Mouse (Mus musculus) intestine, embryonic 14.5 days (tissue): ENCODE data around the gene Sprr3. TPM values are rescaled to one million over a fixed set of nuclear protein-coding genes. Genes with fewer than 3 reads are reported as not detected.

Source experiments
- ATAC-seq: fragments of 200-750 bp; cut with Nextera tagmentation; replicated peaks from 2 replicates; pipeline ENCODE4 v1.8.0; 2017; ENCODE audit warnings: low read depth, moderate number of reproducible peaks, moderate TSS enrichment, moderate library complexity; ENCODE audit not compliant: low FRiP score, low TSS enrichment
- DNase-seq: peaks from one replicate; pipeline ENCODE4 v3.0.0-alpha.2; 2018; ENCODE audit warnings: low spot score
- H3K27ac ChIP-seq: fragments of 300-500 bp; sonication (generic); 2 replicates; pipeline ENCODE4 v1.5.1; 2014; ENCODE audit warnings: low read depth, mild to moderate bottlenecking, control low read depth
- H3K27me3 ChIP-seq: fragments of 300-500 bp; sonication (generic); replicated peaks from 2 replicates; pipeline ENCODE4 v1.6.1; 2014; ENCODE audit warnings: low read length, control low read depth; ENCODE audit not compliant: control insufficient read depth, insufficient read depth
- H3K36me3 ChIP-seq: fragments of 300-500 bp; sonication (generic); 2 replicates; pipeline ENCODE4 v1.6.1; 2014; ENCODE audit warnings: low read length, control low read depth; ENCODE audit not compliant: control insufficient read depth, insufficient read depth
- H3K4me1 ChIP-seq: fragments of 300-500 bp; sonication (generic); replicated peaks from 2 replicates; pipeline ENCODE4 v1.6.1; 2014; ENCODE audit warnings: low read length, control low read depth, mixed read lengths; ENCODE audit not compliant: control insufficient read depth, insufficient read depth
- H3K4me2 ChIP-seq: fragments of 300-500 bp; sonication (generic); 2 replicates; pipeline ENCODE4 v1.6.1; 2014; ENCODE audit warnings: low read length
- H3K4me3 ChIP-seq: fragments of 300-500 bp; sonication (generic); 2 replicates; pipeline ENCODE4 v1.5.1; 2014; ENCODE audit warnings: low read depth, low read length, control low read depth, mixed read lengths
- H3K9ac ChIP-seq: fragments of 300-500 bp; sonication (generic); 2 replicates; pipeline ENCODE4 v1.6.1; 2014; ENCODE audit warnings: mild to moderate bottlenecking, low read length
- H3K9me3 ChIP-seq: fragments of 300-500 bp; sonication (generic); 2 replicates; pipeline ENCODE4 v1.6.1; 2016; ENCODE audit warnings: low read length, control low read depth; ENCODE audit not compliant: control insufficient read depth
- WGBS: fragments of 180-500 bp; shearing (Covaris S2); extraction: QIAGEN DNeasy Blood & Tissue Kit; methylation state at CpG from one replicate; pipeline ENCODE4 v1.1.7; 2014; 5-methylcytosine and 5-hydroxymethylcytosine counted together
- polyA plus RNA-seq: library from polyadenylated mRNA; unstranded; fragments of >200 nt; fragmentation: Nextera tagmentation; extraction: Ambion mirVana; gene quantifications from 2 replicates; pipeline ENCODE4 v1.2.1, GENCODE M21; 2014

Sprr3 gene
- polyA plus RNA-seq, 1 experiment from 2014 or later = not detected

DNA sequence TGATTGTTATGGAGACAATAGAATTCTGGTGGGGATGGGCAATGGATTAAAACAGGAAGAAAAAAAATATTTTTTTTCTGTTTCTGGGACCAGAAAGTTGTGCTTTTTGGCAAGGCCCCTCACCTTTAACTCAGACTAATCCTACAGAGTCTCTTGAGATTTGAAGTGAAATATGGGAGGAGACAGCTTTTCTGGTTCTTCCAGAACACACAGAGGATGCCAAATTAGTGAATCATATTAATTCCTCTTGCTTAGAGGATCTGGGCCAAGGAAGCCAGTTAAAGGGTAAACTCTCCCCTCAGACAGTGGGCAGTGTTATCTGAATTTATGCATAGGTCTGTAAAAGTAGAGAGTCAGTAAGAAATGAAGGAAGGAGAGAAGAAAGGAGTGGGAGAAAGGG is 8.9 kb upstream of the Sprr3 start:
- Histone ChIP-seq H3K27me3 (no peaks in the 10 kb centered on the region), H3K36me3 (no peaks in the 10 kb centered on the region), H3K4me1 (no peaks in the 10 kb centered on the region), H3K4me2 (no peak overlapping the region), H3K4me3 (no peak overlapping the region), H3K9me3 (no peaks in the 10 kb centered on the region), H3K9ac (no peak overlapping the region), H3K27ac (no peak overlapping the region)
- DNase-seq = no peak
- ATAC-seq = no peak

DNA sequence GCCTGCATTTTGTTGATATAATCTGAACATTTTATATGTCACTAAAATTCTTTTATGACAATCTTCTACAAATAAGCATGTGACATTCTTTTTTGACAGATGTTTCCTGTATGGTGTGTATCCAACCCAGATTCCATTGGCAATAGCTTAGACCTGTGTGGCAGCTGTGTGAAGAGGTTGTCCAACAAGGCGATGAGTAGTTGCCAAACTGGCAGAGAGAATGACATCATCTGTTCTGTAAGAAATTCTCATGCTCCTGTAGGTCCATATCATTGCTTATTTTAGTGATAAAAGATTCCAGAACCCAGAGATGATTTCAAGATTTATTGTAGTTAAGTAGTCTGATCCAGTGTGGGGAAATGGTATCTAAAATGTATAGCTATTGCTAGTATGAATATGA is 8.1 kb upstream of the Sprr3 start:
- H3K4me1 ChIP-seq = no peaks in the 10 kb centered on the region
- H3K4me2 ChIP-seq = no peak overlapping the region
- H3K4me3 ChIP-seq = no peak overlapping the region
- 70% methylated on average over 1 of the region's 1 CpGs for WGBS
- no peak overlapping the region for H3K9ac ChIP-seq
- ATAC-seq = no peak
- no peaks in the 10 kb centered on the region for H3K27me3 ChIP-seq
- H3K36me3 ChIP-seq = no peaks in the 10 kb centered on the region
- no peak for DNase-seq
- no peak overlapping the region for H3K27ac ChIP-seq
- no peaks in the 10 kb centered on the region for H3K9me3 ChIP-seq

DNA sequence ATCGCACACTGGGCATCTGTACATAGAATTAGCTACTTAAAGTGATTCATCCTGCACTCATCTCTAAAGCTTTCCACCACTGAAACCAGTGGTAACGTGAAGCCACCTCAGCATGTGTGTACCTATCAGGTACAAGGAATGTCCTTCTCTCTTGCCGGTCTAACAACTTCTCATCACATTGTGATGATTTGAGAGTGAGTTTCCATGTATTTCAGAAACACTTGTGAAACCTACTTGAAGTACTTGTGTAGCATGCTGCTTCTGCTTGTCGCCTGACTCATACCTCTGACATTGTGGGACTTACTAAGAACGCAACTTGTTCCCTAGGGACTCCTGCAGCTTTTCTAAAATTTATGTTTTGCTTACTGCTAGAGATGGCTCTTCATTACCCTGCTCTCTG is 3.4 kb downstream of the Sprr3 start:
- Histone ChIP-seq H3K4me2 (no peak overlapping the region), H3K36me3 (no peaks in the 10 kb centered on the region), H3K4me3 (no peak overlapping the region), H3K9ac (no peak overlapping the region), H3K4me1 (no peaks in the 10 kb centered on the region), H3K27ac (no peak overlapping the region), H3K27me3 (no peaks in the 10 kb centered on the region), H3K9me3 (no peaks in the 10 kb centered on the region)
- ATAC-seq (no peak), DNase-seq (no peak)
- WGBS = 75% methylated on average over 5 of the region's 5 CpGs

DNA sequence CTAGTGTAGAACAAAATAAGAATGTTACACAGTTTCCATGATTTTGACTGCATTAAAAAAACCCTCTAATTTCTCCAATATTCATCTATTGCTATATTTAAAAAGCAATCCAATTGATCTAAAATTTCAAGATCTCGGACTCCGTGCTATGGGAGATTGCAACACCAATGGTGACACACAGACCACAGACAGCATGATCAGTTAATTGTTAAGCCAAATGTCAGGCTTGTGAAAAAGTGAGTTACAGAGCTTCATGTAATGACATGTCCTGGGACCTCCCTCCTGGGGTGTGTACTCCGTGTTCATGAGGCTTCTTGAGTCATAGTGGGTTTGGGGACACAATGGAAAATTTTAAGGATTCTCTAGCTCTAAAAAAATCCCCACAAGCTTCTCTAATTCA is 18.3 kb downstream of the Sprr3 start:
- H3K4me2 ChIP-seq = no peak overlapping the region
- H3K36me3 ChIP-seq = no peaks in the 10 kb centered on the region
- no peaks in the 10 kb centered on the region for H3K9me3 ChIP-seq
- DNase-seq (no peak), ATAC-seq (no peak)
- H3K9ac ChIP-seq = no peak overlapping the region
- H3K27me3 ChIP-seq = no peaks in the 10 kb centered on the region
- H3K4me3 ChIP-seq = no peak overlapping the region
- 88% methylated on average over 3 of the region's 3 CpGs for WGBS
- H3K27ac ChIP-seq = no peak overlapping the region
- no peaks in the 10 kb centered on the region for H3K4me1 ChIP-seq

DNA sequence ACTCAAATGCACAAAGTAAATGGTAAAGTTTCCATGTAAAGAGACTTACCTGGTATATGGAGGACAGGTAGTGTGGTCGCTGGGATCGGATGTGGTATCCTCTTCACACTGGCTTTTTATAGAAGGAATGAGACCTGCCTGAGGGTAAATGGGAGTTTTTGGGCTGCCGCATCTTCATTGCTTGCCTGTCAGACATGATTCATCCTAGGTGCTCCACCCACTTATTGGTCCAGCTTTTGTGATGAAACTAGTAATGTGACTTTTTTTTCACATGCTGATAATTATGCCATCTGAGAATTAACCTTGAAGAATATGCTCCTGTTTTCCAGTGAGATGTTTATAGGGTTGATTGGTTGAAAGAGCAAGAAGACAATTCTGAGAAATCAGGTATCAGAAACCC is 19.8 kb downstream of the Sprr3 start, which contains the start of gene Sprr1b:
Gene Sprr1b, minus strand, starts transcription at position 101 of the 400 bp plus-strand sequence.
- Histone ChIP-seq H3K4me2 (no peak within 1 kb of the TSS), H3K36me3 (no peaks in the 10 kb centered on the region), H3K9ac (no peak within 1 kb of the TSS), H3K4me1 (no peaks in the 10 kb centered on the region), H3K9me3 (no peaks in the 10 kb centered on the region), H3K4me3 (no peak within 1 kb of the TSS), H3K27me3 (no peaks in the 10 kb centered on the region), H3K27ac (no peak within 1 kb of the TSS)
- ATAC-seq = no peak
- WGBS = 89% methylated on average over 3 of the region's 3 CpGs
- no peak for DNase-seq

DNA sequence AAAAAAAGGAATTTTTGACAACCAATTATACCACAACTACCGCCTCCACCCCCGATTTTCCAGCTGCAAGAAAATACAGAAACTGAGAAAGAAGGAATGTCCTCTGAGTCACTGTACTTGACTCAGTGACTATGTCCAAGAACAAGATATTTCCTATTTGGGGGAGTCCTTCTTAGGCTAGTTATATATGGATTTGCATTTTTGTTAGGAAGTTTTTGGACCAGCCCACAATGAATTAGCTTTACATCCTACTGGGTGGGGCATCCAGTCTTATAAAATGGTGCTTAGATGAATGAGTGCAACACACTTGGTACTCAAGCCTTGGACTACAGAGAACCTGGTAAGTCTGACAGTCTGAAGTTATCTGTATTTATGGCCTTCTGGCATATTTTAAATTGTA is 26.2 kb downstream of the Sprr3 start, which contains the start of gene Sprr2k:
Gene Sprr2k, plus strand, starts transcription at position 301 of the 400 bp plus-strand sequence.
- H3K9ac ChIP-seq = no peak within 1 kb of the TSS
- ATAC-seq (no peak), DNase-seq (no peak)
- H3K4me1 ChIP-seq = no peaks in the 10 kb centered on the region
- no peak within 1 kb of the TSS for H3K4me3 ChIP-seq
- H3K9me3 ChIP-seq = no peaks in the 10 kb centered on the region
- no peak within 1 kb of the TSS for H3K4me2 ChIP-seq
- H3K27me3 ChIP-seq = no peaks in the 10 kb centered on the region
- WGBS = 82% methylated on average over 2 of the region's 2 CpGs
- no peak within 1 kb of the TSS for H3K27ac ChIP-seq
- no peaks in the 10 kb centered on the region for H3K36me3 ChIP-seq

DNA sequence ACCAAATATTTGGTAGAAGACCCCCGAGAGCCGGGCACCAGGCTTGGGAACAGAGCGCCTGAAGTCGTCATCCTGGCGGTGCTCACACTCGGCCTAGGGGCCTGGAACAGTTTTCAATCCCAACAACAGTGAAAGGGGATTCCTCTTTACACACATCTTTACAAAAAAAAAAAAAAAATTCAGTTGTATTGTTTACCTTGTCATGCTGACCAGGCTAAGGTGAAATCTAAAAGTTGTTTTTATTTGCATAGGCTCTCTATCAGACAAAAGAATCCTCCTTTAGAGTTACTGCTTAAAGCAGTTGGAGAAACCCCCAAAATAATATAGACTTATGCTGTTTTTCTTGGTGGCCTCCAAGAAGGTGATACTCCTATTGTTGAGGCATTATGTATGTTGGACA is 29.2 kb downstream of the Sprr3 start, which contains the start of gene Gm9774:
Gene Gm9774, minus strand, starts transcription at position 101 of the 400 bp plus-strand sequence.
- ATAC-seq (no peak), DNase-seq (no peak)
- 93% methylated on average over 6 of the region's 6 CpGs for WGBS
- no peaks in the 10 kb centered on the region for H3K4me1 ChIP-seq
- no peak within 1 kb of the TSS for H3K9ac ChIP-seq
- H3K27ac ChIP-seq = no peak within 1 kb of the TSS
- no peaks in the 10 kb centered on the region for H3K27me3 ChIP-seq
- H3K9me3 ChIP-seq = no peaks in the 10 kb centered on the region
- no peaks in the 10 kb centered on the region for H3K36me3 ChIP-seq
- H3K4me3 ChIP-seq = no peak within 1 kb of the TSS
- no peak within 1 kb of the TSS for H3K4me2 ChIP-seq

DNA sequence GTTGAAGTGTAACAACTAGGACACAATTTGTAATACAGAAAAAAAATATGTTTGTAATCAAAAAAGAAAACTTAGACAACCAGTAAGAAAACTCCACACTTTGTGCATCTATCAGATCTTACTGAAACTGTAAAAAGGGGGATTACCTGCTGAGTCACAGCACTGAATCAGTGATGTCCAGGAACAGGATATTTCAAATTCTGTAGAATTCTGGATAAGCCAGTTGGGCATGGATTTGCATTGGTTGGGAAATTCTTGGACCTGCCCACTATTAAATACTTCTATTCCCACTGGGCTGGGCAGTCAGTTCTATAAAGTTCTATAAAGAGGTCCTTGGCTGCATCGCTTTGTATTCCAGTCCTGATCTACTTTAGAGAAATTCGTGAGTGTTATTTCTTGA is 40.7 kb downstream of the Sprr3 start, which contains the start of gene Sprr2j-ps:
Gene Sprr2j-ps, plus strand, starts transcription at position 301 of the 400 bp plus-strand sequence.
- H3K4me1 ChIP-seq = no peaks in the 10 kb centered on the region
- H3K27ac ChIP-seq = no peak within 1 kb of the TSS
- H3K9me3 ChIP-seq = no peaks in the 10 kb centered on the region
- H3K9ac ChIP-seq = no peak within 1 kb of the TSS
- no peak within 1 kb of the TSS for H3K4me3 ChIP-seq
- ATAC-seq (no peak), DNase-seq (no peak)
- H3K4me2 ChIP-seq = no peak within 1 kb of the TSS
- no peaks in the 10 kb centered on the region for H3K36me3 ChIP-seq
- WGBS = 89% methylated on average over 2 of the region's 2 CpGs
- no peaks in the 10 kb centered on the region for H3K27me3 ChIP-seq

DNA sequence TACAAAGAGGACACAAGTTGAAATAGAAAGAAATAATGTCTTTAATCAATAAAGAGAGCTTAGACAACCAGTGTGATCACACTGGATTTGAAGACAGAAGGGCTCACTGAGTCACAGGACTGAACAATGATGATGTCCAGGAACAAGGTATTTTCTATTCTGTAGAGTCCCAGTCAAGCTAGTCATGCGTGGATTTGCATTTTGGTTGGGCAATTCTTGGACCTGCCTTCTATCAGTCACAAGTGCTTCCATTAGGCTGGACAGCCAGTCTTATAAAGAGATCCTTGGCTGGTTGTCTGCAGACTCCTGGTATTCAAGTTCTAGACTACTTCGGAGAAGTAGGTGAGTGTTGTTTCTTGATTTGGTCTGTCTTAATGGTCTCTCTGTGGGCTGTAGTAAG is 50.8 kb downstream of the Sprr3 start, which contains the start of gene Sprr2i:
Gene Sprr2i, plus strand, starts transcription at position 301 of the 400 bp plus-strand sequence.
- no peaks in the 10 kb centered on the region for H3K27me3 ChIP-seq
- H3K4me1 ChIP-seq = no peaks in the 10 kb centered on the region
- no peak for ATAC-seq
- H3K4me2 ChIP-seq = no peak within 1 kb of the TSS
- WGBS = 93% methylated on average over 2 of the region's 2 CpGs
- H3K36me3 ChIP-seq = no peaks in the 10 kb centered on the region
- H3K27ac ChIP-seq = no peak within 1 kb of the TSS
- H3K9ac ChIP-seq = no peak within 1 kb of the TSS
- no peak for DNase-seq
- no peaks in the 10 kb centered on the region for H3K9me3 ChIP-seq
- H3K4me3 ChIP-seq = no peak within 1 kb of the TSS
